Mouse (Mus musculus) hindbrain, postnatal 0 days (tissue): ENCODE measurements around the gene Mea1. TPM values are rescaled to one million over a fixed set of nuclear protein-coding genes. Genes with fewer than 3 reads are reported as not detected.

Source experiments
- ATAC-seq: fragments of 200-750 bp; cut with Nextera tagmentation; 2 replicates; pipeline ENCODE4 v1.8.0; 2017; ENCODE audit warnings: mild to moderate bottlenecking, moderate TSS enrichment, moderate library complexity
- DNase-seq: peaks from one replicate; pipeline ENCODE4 v3.0.0-alpha.2; 2015; ENCODE audit warnings: low spot score
- H3K27ac ChIP-seq: fragments of 300-500 bp; sonication (generic); 2 replicates; pipeline ENCODE4 v1.5.1; 2014; ENCODE audit warnings: mild to moderate bottlenecking
- H3K27me3 ChIP-seq: fragments of 300-500 bp; sonication (generic); 2 replicates; pipeline ENCODE4 v1.6.1; 2014; ENCODE audit warnings: low read length, mixed read lengths; ENCODE audit not compliant: insufficient read depth
- H3K36me3 ChIP-seq: fragments of 300-500 bp; sonication (generic); 2 replicates; pipeline ENCODE4 v1.6.1; 2014; ENCODE audit warnings: low read length, mixed read lengths; ENCODE audit not compliant: insufficient read depth
- H3K4me1 ChIP-seq: fragments of 300-500 bp; sonication (generic); 2 replicates; pipeline ENCODE4 v1.6.1; 2014; ENCODE audit warnings: antibody characterized with exemption, low read length, mixed read lengths; ENCODE audit not compliant: insufficient read depth
- H3K4me2 ChIP-seq: fragments of 300-500 bp; sonication (generic); 2 replicates; pipeline ENCODE4 v1.6.1; 2014; ENCODE audit warnings: low read depth, mild to moderate bottlenecking, low read length, moderate library complexity, mixed read lengths
- H3K4me3 ChIP-seq: fragments of 300-500 bp; sonication (generic); 2 replicates; pipeline ENCODE4 v1.5.1; 2014; ENCODE audit warnings: low read length
- H3K9ac ChIP-seq: fragments of 300-500 bp; sonication (generic); replicated peaks from 2 replicates; pipeline ENCODE4 v1.6.1; 2014; ENCODE audit warnings: mild to moderate bottlenecking, low read length, moderate library complexity, mixed read lengths
- H3K9me3 ChIP-seq: fragments of 300-500 bp; sonication (generic); 2 replicates; pipeline ENCODE4 v1.6.1; 2016; ENCODE audit warnings: low read length, mixed read lengths
- CTCF ChIP-seq: IDR thresholded peaks from 2 replicates; pipeline ENCODE4 v1.5.1; 2016; ENCODE audit warnings: antibody characterized with exemption, control low read depth, low read depth
- WGBS: fragments of 180-500 bp; shearing (Covaris S2); extraction: QIAGEN DNeasy Blood & Tissue Kit; methylation state at CpG from one replicate; pipeline ENCODE4 v1.1.7; 2014; 5-methylcytosine and 5-hydroxymethylcytosine counted together
- polyA plus RNA-seq: library from polyadenylated mRNA; unstranded; fragments of >200 nt; fragmentation: Nextera tagmentation; extraction: Ambion mirVana; gene quantifications from 2 replicates; pipeline ENCODE4 v1.2.1, GENCODE M21; 2015
- total RNA-seq: library from RNA; depleted of rRNA; stranded (reverse); fragments of >200 nt; gene quantifications from 2 replicates; pipeline ENCODE4 v1.2.3, GENCODE M21; 2014; rRNA removed

Mea1 gene
- total and polyA plus RNA-seq, 2 experiments from 2014 or later = 135 to 325 TPM

GRCm38 (mm10) chr17:46725273-46725672 lies 46.7 kb downstream of the Mea1 start:
- Histone ChIP-seq H3K4me1 (no peaks in the 10 kb centered on the region), H3K9ac (no peak overlapping the region), H3K4me2 (no peak overlapping the region), H3K27me3 (no peaks in the 10 kb centered on the region; the same call in 1 of the 2 replicates), H3K9me3 (no peaks in the 10 kb centered on the region), H3K4me3 (no peak overlapping the region), H3K27ac (no peak overlapping the region), H3K36me3 (no peaks in the 10 kb centered on the region; the same call in 1 of the 2 replicates)
- ATAC-seq (peak; percentile 54), DNase-seq (peak; percentile 67)
- 43% methylated on average over 9 of the region's 9 CpGs for WGBS
- peak; percentile 65 for TF ChIP-seq CTCF

- no peak overlapping the region for H3K9ac ChIP-seq
- DNase-seq (no peak), ATAC-seq (peak; percentile 8)
- no peaks in the 10 kb centered on the region for H3K9me3 ChIP-seq
- TF ChIP-seq CTCF = no peak
- H3K36me3 ChIP-seq = no peaks in the 10 kb centered on the region; the same call in 1 of the 2 replicates
- H3K4me1 ChIP-seq = no peaks in the 10 kb centered on the region
- H3K27me3 ChIP-seq = no peaks in the 10 kb centered on the region; the same call in 1 of the 2 replicates
- no peak overlapping the region for H3K4me3 ChIP-seq
- H3K27ac ChIP-seq = no peak overlapping the region
- no peak overlapping the region for H3K4me2 ChIP-seq
- WGBS = 89% methylated on average over 26 of the region's 26 CpGs
Observed at GRCm38 (mm10) chr17:46725731-46726645, 47.4 kb downstream of the Mea1 start.

GRCm38 (mm10) chr17:46727271-46727670 lies 48.7 kb downstream of the Mea1 start:
- DNase-seq (no peak), ATAC-seq (no peak)
- TF ChIP-seq CTCF = no peak
- Histone ChIP-seq H3K9ac (no peak overlapping the region), H3K27ac (no peak overlapping the region), H3K4me1 (no peaks in the 10 kb centered on the region), H3K4me3 (no peak overlapping the region), H3K9me3 (no peaks in the 10 kb centered on the region), H3K36me3 (no peaks in the 10 kb centered on the region; the same call in 1 of the 2 replicates), H3K27me3 (no peaks in the 10 kb centered on the region; the same call in 1 of the 2 replicates), H3K4me2 (no peak overlapping the region)
- 90% methylated on average over 11 of the region's 11 CpGs for WGBS

GRCm38 (mm10) chr17:46728021-46728420 lies 49.4 kb downstream of the Mea1 start:
- H3K27ac ChIP-seq = no peak overlapping the region
- no peaks in the 10 kb centered on the region for H3K4me1 ChIP-seq
- H3K4me2 ChIP-seq = no peak overlapping the region
- H3K9ac ChIP-seq = no peak overlapping the region
- H3K9me3 ChIP-seq = no peaks in the 10 kb centered on the region
- peak; percentile 42 for TF ChIP-seq CTCF
- no peak for DNase-seq
- ATAC-seq = no peak
- no peaks in the 10 kb centered on the region; the same call in 1 of the 2 replicates for H3K27me3 ChIP-seq
- 38% methylated on average over 6 of the region's 6 CpGs for WGBS
- H3K36me3 ChIP-seq = no peaks in the 10 kb centered on the region; the same call in 1 of the 2 replicates
- H3K4me3 ChIP-seq = no peak overlapping the region

- no peaks in the 10 kb centered on the region for H3K9me3 ChIP-seq
- TF ChIP-seq CTCF = no peak
- 52% methylated on average over 11 of the region's 11 CpGs for whole genome bisulfite sequencing
- ATAC-seq (no peak; the same call in 1 of the 2 replicates), DNase-seq (no peak)
- H3K36me3 ChIP-seq = no peaks in the 10 kb centered on the region; the same call in 1 of the 2 replicates
- peak overlapping the region; percentile 38; the same call in 1 of the 2 replicates for H3K4me2 ChIP-seq
- H3K27me3 ChIP-seq = no peaks in the 10 kb centered on the region; the same call in 1 of the 2 replicates
- no peaks in the 10 kb centered on the region for H3K4me1 ChIP-seq
- H3K4me3 ChIP-seq = no peak overlapping the region
- H3K27ac ChIP-seq = no peak overlapping the region
- 0 out of 2 replicates have a peak overlapping the region, but pooled peaks have one; percentile 35 for H3K9ac ChIP-seq
Observed at GRCm38 (mm10) chr17:46728496-46728895, 49.9 kb downstream of the Mea1 start.

- H3K9ac ChIP-seq = 0 out of 2 replicates have a peak within 1 kb of the TSS, but pooled peaks have one; percentile 35
- peak; percentile 39 for ATAC-seq
- H3K4me2 ChIP-seq = peak within 1 kb of the TSS; percentile 38
Observed at GRCm38 (mm10) chr17:46728904-46729318, 50.3 kb downstream of the Mea1 start, which contains the start of gene Gnmt. Gene Gnmt, minus strand, starts transcription at chr17:46729168.

More at GRCm38 (mm10) chr17:46728904-46729318, 50.3 kb downstream of the Mea1 start, which contains the start of gene Gnmt:
- peak within 1 kb of the TSS; percentile 14; the same call in 1 of the 2 replicates for H3K4me3 ChIP-seq
- H3K4me1 ChIP-seq = no peaks in the 10 kb centered on the region
- H3K27ac ChIP-seq = no peak within 1 kb of the TSS
- no peaks in the 10 kb centered on the region; the same call in 1 of the 2 replicates for H3K27me3 ChIP-seq
- no peaks in the 10 kb centered on the region; the same call in 1 of the 2 replicates for H3K36me3 ChIP-seq
- WGBS = 17% methylated on average over 24 of the region's 24 CpGs
- no peaks in the 10 kb centered on the region for H3K9me3 ChIP-seq
- no peak for DNase-seq
- TF ChIP-seq CTCF = no peak

Other genes with a start within 250 kb of the Mea1 start
- gene Crip3, start 249.9 kb upstream of the Mea1 start, total RNA-seq = 1.4 and 4.0 TPM in 2 replicates
- 1.6 and 1.7 TPM in 2 replicates for gene Crip3, start 249.9 kb upstream of the Mea1 start, polyA plus RNA-seq
- not detected in 2 replicates for gene Slc22a7, start 240.3 kb upstream of the Mea1 start, total RNA-seq
- gene Slc22a7, start 240.3 kb upstream of the Mea1 start, polyA plus RNA-seq = 0.13 TPM in 1 of 2 replicates, not detected in the other
- gene Ttbk1, start 191.1 kb upstream of the Mea1 start, total RNA-seq = 46.5 and 53.4 TPM in 2 replicates
- 6.3 and 6.5 TPM in 2 replicates for gene Ttbk1, start 191.1 kb upstream of the Mea1 start, polyA plus RNA-seq
- 8.9 and 9.9 TPM in 2 replicates for gene Dnph1, start 182.1 kb upstream of the Mea1 start, total RNA-seq
- gene Dnph1, start 182.1 kb upstream of the Mea1 start, polyA plus RNA-seq = 19.2 and 23.4 TPM in 2 replicates
- gene Cul9, start 132.4 kb upstream of the Mea1 start, total RNA-seq = 55.3 and 58.2 TPM in 2 replicates
- 12.2 and 14.4 TPM in 2 replicates for gene Cul9, start 132.4 kb upstream of the Mea1 start, polyA plus RNA-seq
- 67.0 and 67.3 TPM in 2 replicates for gene Srf, start 122.6 kb upstream of the Mea1 start, total RNA-seq
- gene Srf, start 122.6 kb upstream of the Mea1 start, polyA plus RNA-seq = 3.0 and 3.8 TPM in 2 replicates
- 77.6 and 79.3 TPM in 2 replicates for gene Ptk7, start 49.3 kb upstream of the Mea1 start, total RNA-seq
- 24.5 and 25.1 TPM in 2 replicates for gene Ptk7, start 49.3 kb upstream of the Mea1 start, polyA plus RNA-seq
- gene Klc4, start 32.8 kb upstream of the Mea1 start, total RNA-seq = 25.1 and 32.1 TPM in 2 replicates
- gene Klc4, start 32.8 kb upstream of the Mea1 start, polyA plus RNA-seq = 23.0 and 24.0 TPM in 2 replicates
- gene Mrpl2, start 32.6 kb upstream of the Mea1 start, total RNA-seq = 55.4 and 67.2 TPM in 2 replicates
- 90.2 and 95.5 TPM in 2 replicates for gene Mrpl2, start 32.6 kb upstream of the Mea1 start, polyA plus RNA-seq
- 92.2 and 108 TPM in 2 replicates for gene Cul7, start 28.5 kb upstream of the Mea1 start, total RNA-seq
- gene Cul7, start 28.5 kb upstream of the Mea1 start, polyA plus RNA-seq = 24.9 and 26.8 TPM in 2 replicates
- 26.6 and 32.7 TPM in 2 replicates for gene Rrp36, start 4.4 kb upstream of the Mea1 start, total RNA-seq
- gene Rrp36, start 4.4 kb upstream of the Mea1 start, polyA plus RNA-seq = 56.5 and 59.1 TPM in 2 replicates
- 91.5 and 98.3 TPM in 2 replicates for gene Klhdc3, start 2.1 kb downstream of the Mea1 start, total RNA-seq
- gene Klhdc3, start 2.1 kb downstream of the Mea1 start, polyA plus RNA-seq = 172 and 179 TPM in 2 replicates
- 103 and 129 TPM in 2 replicates for gene Ppp2r5d, start 26.3 kb downstream of the Mea1 start, total RNA-seq
- 79.4 and 89.6 TPM in 2 replicates for gene Ppp2r5d, start 26.3 kb downstream of the Mea1 start, polyA plus RNA-seq
- gene Pex6, start 32.7 kb downstream of the Mea1 start, total RNA-seq = 41.7 and 51.5 TPM in 2 replicates
- gene Pex6, start 32.7 kb downstream of the Mea1 start, polyA plus RNA-seq = 18.1 and 18.8 TPM in 2 replicates
- 0.25 and 1.2 TPM in 2 replicates for gene Gnmt, start 50.4 kb downstream of the Mea1 start, total RNA-seq
- gene Gnmt, start 50.4 kb downstream of the Mea1 start, polyA plus RNA-seq = 5.6 and 6.4 TPM in 2 replicates
- gene Cnpy3, start 73.4 kb downstream of the Mea1 start, total RNA-seq = 79.1 and 88.9 TPM in 2 replicates
- gene Cnpy3, start 73.4 kb downstream of the Mea1 start, polyA plus RNA-seq = 70.9 and 72.4 TPM in 2 replicates
- gene Ptcra, start 84.9 kb downstream of the Mea1 start, total RNA-seq = not detected in 2 replicates
- 0.11 and 0.42 TPM in 2 replicates for gene Ptcra, start 84.9 kb downstream of the Mea1 start, polyA plus RNA-seq
- 44.9 and 46.4 TPM in 2 replicates for gene 2310039H08Rik, start 93.8 kb downstream of the Mea1 start, total RNA-seq
- gene 2310039H08Rik, start 93.8 kb downstream of the Mea1 start, polyA plus RNA-seq = 64.7 TPM in 2 replicates
- 39.4 and 39.8 TPM in 2 replicates for gene Rpl7l1, start 103.9 kb downstream of the Mea1 start, total RNA-seq
- 72.1 and 80.0 TPM in 2 replicates for gene Rpl7l1, start 103.9 kb downstream of the Mea1 start, polyA plus RNA-seq
- 22.9 and 23.1 TPM in 2 replicates for gene Bicral, start 179.7 kb downstream of the Mea1 start, total RNA-seq
- 5.1 and 5.2 TPM in 2 replicates for gene Bicral, start 179.7 kb downstream of the Mea1 start, polyA plus RNA-seq
- 41.8 and 61.5 TPM in 2 replicates for gene Tbcc, start 211.9 kb downstream of the Mea1 start, total RNA-seq
- 50.7 and 54.5 TPM in 2 replicates for gene Tbcc, start 211.9 kb downstream of the Mea1 start, polyA plus RNA-seq
- not detected in 2 replicates for gene Prph2, start 231.7 kb downstream of the Mea1 start, total RNA-seq
- gene Prph2, start 231.7 kb downstream of the Mea1 start, polyA plus RNA-seq = 0.05 TPM in 1 of 2 replicates, not detected in the other